Mouse (Mus musculus): ENCODE measurements at regions not wholly inside any gene's neighbourhood (a gene's known extent, or its start where the extent isn't known, plus 50 kb on each side); places are given as distances from the start of the nearest gene placed in this dataset.

GRCm38 (mm10) chr5:148616426-148616825 is 63.8 kb upstream of the Ubl3 start:
- in situ Hi-C loops (cut with MseI, MboI): no loop called here

- in situ Hi-C loops (cut with MseI, MboI): no loop called here
Observed at GRCm38 (mm10) chr5:148615706-148616366, 63.2 kb upstream of the Ubl3 start.

- in situ Hi-C loops (cut with MseI, MboI): no loop called here
Observed at GRCm38 (mm10) chr5:148615117-148615516, 62.5 kb upstream of the Ubl3 start.

GRCm38 (mm10) chr5:148611323-148611722 is 58.7 kb upstream of the Ubl3 start:
- in situ Hi-C loops (cut with MseI, MboI): no loop called here

- in situ Hi-C loops (cut with MseI, MboI): no loop called here
Observed at GRCm38 (mm10) chr5:148609506-148609880, 56.9 kb upstream of the Ubl3 start.

- in situ Hi-C loops (cut with MseI, MboI): no loop called here
Observed at GRCm38 (mm10) chr5:148608857-148609505, 56.4 kb upstream of the Ubl3 start.

- in situ Hi-C loops (cut with MseI, MboI): no loop called here
Observed at GRCm38 (mm10) chr5:148608178-148608577, 55.6 kb upstream of the Ubl3 start.

- in situ Hi-C loops (cut with MseI, MboI): no loop called here
Observed at GRCm38 (mm10) chr5:148605730-148606129, 53.1 kb upstream of the Ubl3 start.
